Mouse (Mus musculus) cerebellum, postnatal 10 days (tissue): ENCODE measurements around the gene Wfdc21.

Experiments used
- DNase-seq, 2 experiments: peaks; one replicate each; pipeline ENCODE4 v3.0.0; 2021; ENCODE audit warnings: mixed read lengths in 2 of 2

The Wfdc21 gene

GRCm38 (mm10) chr11:83754227-83754626 lies 7.5 kb downstream of the Wfdc21 start:
- DNase-seq: no peak

- DNase-seq: no peak
Measured at GRCm38 (mm10) chr11:83767306-83767705, 20.6 kb downstream of the Wfdc21 start.

GRCm38 (mm10) chr11:83768976-83769375 lies 22.2 kb downstream of the Wfdc21 start:
- DNase-seq: no peak

GRCm38 (mm10) chr11:83771014-83771413 lies 24.3 kb downstream of the Wfdc21 start:
- DNase-seq: no peak

- no peak for DNase-seq
Measured at GRCm38 (mm10) chr11:83772341-83772740, 25.6 kb downstream of the Wfdc21 start.

GRCm38 (mm10) chr11:83773691-83774090 lies 27.0 kb downstream of the Wfdc21 start:
- DNase-seq: no peak

GRCm38 (mm10) chr11:83774324-83774723 lies 27.6 kb downstream of the Wfdc21 start:
- DNase-seq: no peak

GRCm38 (mm10) chr11:83776798-83777197 lies 30.1 kb downstream of the Wfdc21 start:
- no peak for DNase-seq

- DNase-seq: peak in 1 of 2 experiments; percentile 18
Measured at GRCm38 (mm10) chr11:83783931-83784600, 37.3 kb downstream of the Wfdc21 start.

GRCm38 (mm10) chr11:83784661-83785060 lies 37.9 kb downstream of the Wfdc21 start:
- DNase-seq: peak; percentile 50 to 60

- DNase-seq: peak; percentile 79 to 82
Measured at GRCm38 (mm10) chr11:83785366-83785765, 38.6 kb downstream of the Wfdc21 start.

GRCm38 (mm10) chr11:83786835-83787234 lies 40.1 kb downstream of the Wfdc21 start:
- DNase-seq: peak in 1 of 2 experiments; percentile 8

- peak in 1 of 2 experiments; percentile 22 for DNase-seq
Measured at GRCm38 (mm10) chr11:83787401-83788021, 40.8 kb downstream of the Wfdc21 start.

GRCm38 (mm10) chr11:83788331-83788730 lies 41.6 kb downstream of the Wfdc21 start:
- DNase-seq: no peak

- DNase-seq: no peak
Measured at GRCm38 (mm10) chr11:83789259-83789658, 42.5 kb downstream of the Wfdc21 start.

GRCm38 (mm10) chr11:83791133-83791532 lies 44.4 kb downstream of the Wfdc21 start:
- DNase-seq: no peak

- no peak for DNase-seq
Measured at GRCm38 (mm10) chr11:83792316-83792914, 45.7 kb downstream of the Wfdc21 start.

GRCm38 (mm10) chr11:83793264-83793663 lies 46.5 kb downstream of the Wfdc21 start:
- DNase-seq: no peak

- peak; percentile 48 to 66 for DNase-seq
Measured at GRCm38 (mm10) chr11:83796112-83796511, 49.4 kb downstream of the Wfdc21 start.

GRCm38 (mm10) chr11:83796980-83797608 lies 50.4 kb downstream of the Wfdc21 start:
- DNase-seq: no peak

GRCm38 (mm10) chr11:83799871-83800430 lies 53.2 kb downstream of the Wfdc21 start:
- DNase-seq: no peak

GRCm38 (mm10) chr11:83802166-83802565 lies 55.4 kb downstream of the Wfdc21 start:
- DNase-seq: peak; percentile 68 to 74
